Mouse (Mus musculus) macrophage (primary cell): ENCODE measurements around the gene Gm49380. TPM values are rescaled to one million over a fixed set of nuclear protein-coding genes. Genes with fewer than 3 reads are reported as not detected.

Experiments
- H3K27ac ChIP-seq: fragments of 350-480 bp; formaldehyde crosslinking; 2 replicates; pipeline ENCODE4 v1.9.0; 2021
- H3K36me3 ChIP-seq: fragments of 350-480 bp; formaldehyde crosslinking; 2 replicates; pipeline ENCODE4 v1.9.0; 2021; ENCODE audit errors: inconsistent target
- H3K4me3 ChIP-seq: fragments of 350-480 bp; formaldehyde crosslinking; 2 replicates; pipeline ENCODE4 v1.9.0; 2021; ENCODE audit errors: inconsistent target
- H3K79me2 ChIP-seq: fragments of 350-480 bp; formaldehyde crosslinking; 2 replicates; pipeline ENCODE4 v1.9.0; 2021; ENCODE audit errors: inconsistent target
- WGBS: methylation state at CpG from one replicate; pipeline ENCODE4 v1.1.7; 2026; ENCODE audit warnings: inconsistent platforms; ENCODE audit not compliant: missing documents; 5-methylcytosine and 5-hydroxymethylcytosine counted together
- polyA plus RNA-seq: library from polyadenylated mRNA; stranded (reverse); fragments of 250-400 nt; gene quantifications from 3 replicates; pipeline ENCODE4 v1.2.4, GENCODE M21; 2018; ENCODE audit warnings: inconsistent platforms

Gene Gm49380
- polyA plus RNA-seq, 1 experiment from 2014 or later: 0.06 TPM

DNA sequence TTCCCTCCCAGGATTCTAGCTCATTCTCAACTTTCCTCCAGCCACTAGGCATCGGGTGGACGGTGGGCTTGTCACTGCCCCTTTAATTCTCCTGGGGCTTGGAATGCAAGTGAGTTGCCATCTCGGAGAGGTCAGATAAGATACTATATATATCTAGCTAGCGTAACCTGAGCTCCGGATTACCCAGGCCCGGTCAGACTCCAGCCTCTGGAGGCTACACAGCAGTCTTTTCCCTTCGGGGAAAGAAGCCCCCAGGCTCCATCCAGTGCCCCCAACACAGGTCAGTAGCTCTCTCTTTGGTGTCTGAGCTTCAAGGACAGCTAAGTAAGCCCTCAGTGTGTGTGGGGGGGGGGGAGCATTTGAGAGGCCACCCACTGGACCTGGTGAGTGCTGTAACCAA lies 44.0 kb downstream of the Gm49380 start:
- H3K27ac ChIP-seq: no peak overlapping the region
- no peak overlapping the region for H3K4me3 ChIP-seq
- WGBS: 72% methylated on average over 7 of the region's 7 CpGs
- no peaks in the 10 kb centered on the region for H3K36me3 ChIP-seq
- H3K79me2 ChIP-seq: no peaks in the 10 kb centered on the region

DNA sequence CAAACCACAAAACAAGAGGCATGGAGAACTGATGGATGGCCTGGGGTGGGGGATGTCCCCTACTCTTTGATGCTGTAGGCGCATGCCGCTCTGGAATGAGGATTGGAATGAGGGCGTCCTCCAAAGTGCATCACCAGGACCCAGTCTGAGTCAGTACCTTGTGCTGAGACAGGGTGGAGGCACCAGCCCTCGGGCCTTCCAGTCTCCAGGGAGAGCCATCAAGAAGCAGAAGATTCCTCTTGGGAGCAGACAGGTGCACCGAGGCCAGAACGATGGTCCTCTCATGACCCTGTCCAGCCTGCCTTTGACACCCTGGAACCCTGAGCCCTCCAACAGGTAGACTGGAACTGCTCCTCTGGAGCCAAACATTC lies 45.4 kb downstream of the Gm49380 start:
- H3K79me2 ChIP-seq: no peaks in the 10 kb centered on the region
- 92% methylated on average over 6 of the region's 6 CpGs for WGBS
- H3K27ac ChIP-seq: no peak overlapping the region
- H3K4me3 ChIP-seq: no peak overlapping the region
- H3K36me3 ChIP-seq: no peaks in the 10 kb centered on the region

DNA sequence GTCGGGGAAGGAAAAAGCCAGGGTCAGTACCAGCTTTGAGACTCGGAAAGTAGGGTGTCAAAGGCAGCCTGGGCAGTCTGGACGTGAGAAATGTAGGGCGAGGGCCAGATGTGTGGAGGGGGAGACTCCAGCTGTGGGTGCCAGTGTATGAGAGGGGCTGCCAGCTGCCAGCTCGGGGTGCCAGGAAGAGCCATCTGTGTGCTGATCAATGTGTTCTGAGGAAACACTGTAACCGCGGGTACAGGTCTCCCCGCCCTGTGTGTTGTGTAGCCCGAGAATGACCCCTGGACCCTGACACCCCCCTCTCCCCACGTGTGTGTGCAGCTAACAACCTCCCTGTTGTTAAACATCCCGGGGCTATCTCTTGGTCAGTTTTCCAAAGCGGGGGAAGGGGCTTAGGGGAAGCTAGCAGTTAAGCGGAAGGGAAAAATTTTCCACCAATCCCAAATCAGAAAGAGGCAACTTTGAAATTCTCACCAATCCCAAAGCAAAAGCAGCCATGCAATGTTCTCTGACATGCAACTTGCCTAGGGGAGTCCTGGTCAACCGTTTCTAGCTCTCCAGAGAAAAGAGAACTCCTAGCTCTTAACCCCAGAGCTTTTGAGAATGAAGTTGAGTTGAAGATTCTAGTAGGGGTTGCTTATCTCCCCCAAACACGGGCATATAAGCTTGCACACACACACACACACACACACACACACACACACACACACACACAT lies 45.9 kb downstream of the Gm49380 start:
- H3K36me3 ChIP-seq: no peaks in the 10 kb centered on the region
- H3K4me3 ChIP-seq: no peak overlapping the region
- WGBS: 14% methylated on average over 15 of the region's 15 CpGs
- H3K79me2 ChIP-seq: no peaks in the 10 kb centered on the region
- no peak overlapping the region for H3K27ac ChIP-seq

DNA sequence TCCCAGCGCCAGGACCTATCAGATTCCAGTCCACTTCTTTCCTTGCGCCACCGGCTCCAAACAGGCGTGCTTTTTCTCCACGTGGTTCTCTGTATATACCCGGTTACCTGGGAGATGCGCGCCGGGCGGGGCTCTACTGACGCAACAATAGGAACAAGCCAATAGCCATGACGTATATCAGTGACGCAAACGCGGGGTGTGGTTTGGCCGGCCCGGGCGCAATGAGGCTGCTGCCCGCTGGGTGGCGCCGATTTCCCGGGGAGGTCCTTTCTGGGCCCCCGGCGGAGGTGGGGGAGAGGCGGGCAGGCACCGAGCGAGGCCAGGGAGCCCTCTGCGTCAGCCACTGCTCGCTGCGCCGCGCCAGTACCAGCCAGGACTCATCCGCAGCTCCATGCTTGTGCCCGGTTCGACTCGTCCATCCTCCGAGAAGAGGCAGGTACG lies 46.5 kb downstream of the Gm49380 start, which contains the start of gene Usp2:
TSS of gene Usp2 (plus strand) at position 237 of the 441 bp plus-strand sequence.
- WGBS: 1% methylated on average over 38 of the region's 38 CpGs
- no peaks in the 10 kb centered on the region for H3K36me3 ChIP-seq
- H3K4me3 ChIP-seq: no peak within 1 kb of the TSS
- no peak within 1 kb of the TSS for H3K27ac ChIP-seq
- no peaks in the 10 kb centered on the region for H3K79me2 ChIP-seq

DNA sequence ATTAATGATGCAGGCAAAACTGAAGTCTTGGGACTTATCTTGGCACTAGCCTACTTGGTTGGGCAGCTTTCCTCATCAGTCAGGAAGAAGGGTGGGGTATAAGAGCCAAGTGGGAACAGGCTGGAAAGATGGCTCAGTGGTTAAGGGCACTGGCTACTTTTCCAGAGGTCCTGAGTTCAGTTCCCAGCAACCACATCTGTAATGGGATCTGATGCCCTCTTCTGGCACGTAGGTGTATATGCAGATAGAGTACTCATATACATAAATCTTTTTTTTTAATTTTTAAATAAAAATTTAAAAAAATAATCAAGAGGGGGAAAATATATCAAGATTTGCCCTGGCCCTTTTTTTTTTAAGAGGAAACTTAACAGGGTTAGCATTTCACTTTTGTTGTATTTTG lies 48.1 kb downstream of the Gm49380 start:
- H3K4me3 ChIP-seq: no peak overlapping the region
- WGBS: 43% methylated on average over 1 of the region's 1 CpGs
- H3K36me3 ChIP-seq: no peaks in the 10 kb centered on the region
- no peaks in the 10 kb centered on the region for H3K79me2 ChIP-seq
- no peak overlapping the region for H3K27ac ChIP-seq

DNA sequence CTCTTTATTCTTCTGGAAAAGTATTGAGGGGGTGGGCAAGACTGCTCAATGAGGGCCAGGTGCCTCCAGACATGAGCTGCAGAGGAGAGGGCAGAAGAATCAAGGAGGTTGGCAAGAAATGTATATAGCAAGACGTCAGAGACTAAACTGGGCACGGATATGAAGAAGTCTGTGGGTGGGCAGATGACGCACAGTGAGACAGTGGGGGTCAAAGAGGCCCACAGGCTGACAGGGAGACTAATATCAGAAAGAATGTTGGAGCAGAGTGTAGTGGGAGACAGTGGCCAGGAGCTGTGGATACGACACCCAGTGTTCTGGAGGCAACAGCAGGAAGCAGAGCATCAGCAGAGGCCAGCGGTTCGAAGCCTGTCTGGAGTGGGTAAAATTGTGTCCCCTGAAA lies 54.7 kb downstream of the Gm49380 start:
- WGBS: 78% methylated on average over 6 of the region's 6 CpGs
- H3K79me2 ChIP-seq: no peaks in the 10 kb centered on the region
- H3K36me3 ChIP-seq: no peaks in the 10 kb centered on the region
- H3K4me3 ChIP-seq: no peak overlapping the region
- H3K27ac ChIP-seq: no peak overlapping the region

DNA sequence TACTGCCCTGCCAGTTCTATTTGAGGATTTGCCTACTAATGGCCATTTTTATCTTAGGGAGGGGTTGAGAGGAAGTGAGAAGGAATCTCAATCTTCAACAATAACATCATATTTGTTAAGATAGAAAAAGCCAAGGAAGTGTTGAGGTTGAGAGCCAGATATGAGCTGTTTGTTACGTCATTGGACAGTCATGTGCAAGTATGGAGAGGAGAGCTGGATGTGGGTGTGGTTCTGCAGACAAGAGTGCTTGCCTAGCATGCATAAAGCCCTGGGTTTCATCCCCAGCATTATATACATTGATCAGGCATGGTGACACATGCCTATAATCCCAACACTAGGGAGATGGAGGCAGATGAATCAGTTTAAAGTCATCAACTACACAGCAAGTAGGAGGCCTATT lies 59.4 kb downstream of the Gm49380 start:
- Histone ChIP-seq H3K79me2 (no peaks in the 10 kb centered on the region), H3K36me3 (no peaks in the 10 kb centered on the region), H3K27ac (no peak overlapping the region), H3K4me3 (no peak overlapping the region)
- WGBS: 82% methylated on average over 1 of the region's 1 CpGs

DNA sequence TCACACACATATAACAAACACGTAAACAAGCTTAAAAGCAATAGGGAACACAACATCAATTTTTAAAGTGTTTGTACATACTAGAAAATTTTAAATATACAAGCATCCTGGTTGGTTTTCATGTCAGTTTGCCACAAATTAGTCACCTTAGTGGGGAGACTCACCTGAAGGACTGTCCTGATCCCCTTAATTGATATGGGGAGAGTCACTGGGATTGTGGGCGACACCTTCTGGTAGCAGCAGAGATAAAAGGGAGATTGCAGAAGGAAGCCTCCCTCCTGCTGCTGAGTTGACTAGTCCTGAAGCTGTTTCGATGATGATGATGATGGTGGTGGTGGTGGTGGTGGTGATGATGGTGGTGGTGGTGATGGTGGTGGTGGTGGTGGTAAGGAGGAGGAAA lies 60.4 kb downstream of the Gm49380 start:
- WGBS: 85% methylated on average over 3 of the region's 3 CpGs
- Histone ChIP-seq H3K4me3 (no peak overlapping the region), H3K27ac (no peak overlapping the region), H3K36me3 (no peaks in the 10 kb centered on the region), H3K79me2 (no peaks in the 10 kb centered on the region)

DNA sequence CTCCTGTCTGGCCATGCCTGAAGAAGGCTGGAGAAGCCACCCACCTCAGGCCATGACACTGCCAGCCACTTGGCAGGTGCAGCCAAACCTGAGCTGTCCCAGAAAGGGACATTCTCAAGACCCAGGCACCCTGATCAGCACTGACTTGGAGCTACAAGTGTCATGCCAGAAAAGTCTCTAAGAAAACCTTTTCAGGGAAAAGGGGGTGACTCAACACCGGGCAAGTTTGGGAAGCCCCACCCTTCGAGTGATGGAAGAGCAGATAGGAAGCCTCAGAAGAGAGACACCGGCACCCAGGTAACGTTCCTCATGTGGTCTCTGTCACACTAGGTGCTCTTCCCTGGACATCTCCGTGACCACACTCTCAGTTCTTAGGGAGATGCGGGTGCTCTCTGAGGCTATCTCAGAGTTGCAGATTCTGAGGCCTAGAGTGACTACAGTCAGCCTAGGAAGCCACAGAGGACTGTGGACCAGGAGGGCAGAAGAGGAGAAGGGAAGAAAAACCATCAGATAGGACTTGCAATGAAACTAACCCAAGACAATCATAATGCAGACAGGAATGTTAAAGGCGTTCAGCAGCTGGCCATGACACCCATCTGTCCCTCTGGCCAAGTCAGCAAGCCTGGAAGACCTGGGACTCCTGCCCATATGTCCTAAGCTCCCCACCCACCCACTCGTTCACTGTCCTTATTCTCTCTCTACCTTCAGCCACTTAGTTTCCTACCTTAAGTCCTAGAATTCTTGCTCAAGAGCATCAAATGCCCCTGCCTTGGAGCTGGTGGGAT lies 63.7 kb downstream of the Gm49380 start:
- WGBS: 94% methylated on average over 8 of the region's 8 CpGs
- Histone ChIP-seq H3K27ac (no peak overlapping the region), H3K36me3 (no peaks in the 10 kb centered on the region)

DNA sequence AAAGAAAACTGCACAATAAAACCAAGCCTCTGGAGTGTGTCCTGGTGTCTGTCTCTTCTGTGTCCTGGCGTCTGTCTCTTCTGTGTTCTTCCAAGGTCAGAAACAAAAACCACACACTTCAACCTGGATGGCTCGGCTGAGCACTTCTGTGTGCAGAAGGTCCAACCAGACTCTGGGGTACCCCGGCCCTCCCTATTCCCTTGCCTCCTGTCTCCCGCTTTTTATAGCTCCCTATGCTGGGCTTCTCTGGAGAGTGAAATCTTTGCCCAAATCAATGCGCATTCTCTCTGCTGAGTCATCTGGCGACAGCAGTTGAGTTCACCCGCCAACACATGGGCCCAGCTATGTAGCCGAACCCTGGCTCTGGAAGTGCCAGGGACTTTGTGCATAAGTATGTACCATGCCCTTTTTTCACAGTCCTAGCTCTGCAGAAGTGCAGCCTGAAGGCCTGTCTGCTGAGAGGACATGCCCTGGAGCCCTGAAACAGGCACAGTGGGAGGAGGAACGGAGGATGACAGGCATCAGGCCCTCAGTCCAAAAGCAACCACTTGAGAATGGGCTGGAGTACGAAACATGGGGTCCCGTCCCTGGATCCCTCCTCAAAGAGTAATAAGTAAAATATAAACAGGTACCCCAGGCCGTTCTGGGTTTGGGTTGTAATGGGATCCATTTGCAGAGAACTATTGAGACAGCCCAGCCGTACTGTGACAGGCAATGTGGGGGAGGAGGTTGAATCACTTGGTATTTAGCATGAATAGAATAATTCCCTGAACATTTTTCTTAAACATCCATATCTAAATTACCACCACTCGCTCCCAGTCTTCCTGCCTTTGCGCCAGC lies 64.5 kb downstream of the Gm49380 start:
- no peak overlapping the region for H3K27ac ChIP-seq
- H3K79me2 ChIP-seq: no peaks in the 10 kb centered on the region
- no peak overlapping the region for H3K4me3 ChIP-seq
- H3K36me3 ChIP-seq: no peaks in the 10 kb centered on the region
- WGBS: 88% methylated on average over 15 of the region's 15 CpGs

More for the DNA sequence above, 63.7 kb downstream of the Gm49380 start:
- no peaks in the 10 kb centered on the region for H3K79me2 ChIP-seq
- H3K4me3 ChIP-seq: no peak overlapping the region

DNA sequence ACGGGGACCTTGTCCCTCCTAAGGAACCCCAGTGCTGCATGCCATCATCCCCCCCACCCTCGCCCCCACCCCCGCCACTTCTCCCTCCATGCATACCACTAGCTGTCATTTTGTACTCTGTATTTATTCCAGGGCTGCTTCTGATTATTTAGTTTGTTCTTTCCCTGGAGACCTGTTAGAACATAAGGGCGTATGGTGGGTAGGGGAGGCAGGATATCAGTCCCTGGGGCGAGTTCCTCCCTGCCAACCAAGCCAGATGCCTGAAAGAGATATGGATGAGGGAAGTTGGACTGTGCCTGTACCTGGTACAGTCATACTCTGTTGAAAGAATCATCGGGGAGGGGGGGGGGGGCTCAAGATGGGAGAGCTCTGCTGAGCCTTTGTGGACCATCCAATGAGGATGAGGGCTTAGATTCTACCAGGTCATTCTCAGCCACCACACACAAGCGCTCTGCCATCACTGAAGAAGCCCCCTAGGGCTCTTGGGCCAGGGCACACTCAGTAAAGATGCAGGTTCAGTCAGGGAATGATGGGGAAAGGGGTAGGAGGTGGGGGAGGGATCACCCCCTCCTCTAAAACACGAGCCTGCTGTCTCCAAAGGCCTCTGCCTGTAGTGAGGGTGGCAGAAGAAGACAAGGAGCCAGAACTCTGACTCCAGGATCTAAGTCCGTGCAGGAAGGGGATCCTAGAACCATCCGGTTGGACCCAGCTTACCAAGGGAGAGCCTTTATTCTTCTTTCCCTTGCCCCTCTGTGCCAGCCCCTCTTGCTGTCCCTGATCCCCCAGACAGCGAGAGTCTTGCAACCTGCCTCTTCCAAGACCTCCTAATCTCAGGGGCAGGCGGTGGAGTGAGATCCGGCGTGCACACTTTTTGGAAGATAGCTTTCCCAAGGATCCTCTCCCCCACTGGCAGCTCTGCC lies 65.5 kb downstream of the Gm49380 start:
- 55% methylated on average over 14 of the region's 14 CpGs for WGBS
- H3K4me3 ChIP-seq: no peak overlapping the region
- H3K36me3 ChIP-seq: no peaks in the 10 kb centered on the region
- no peak overlapping the region for H3K27ac ChIP-seq
- H3K79me2 ChIP-seq: no peaks in the 10 kb centered on the region

DNA sequence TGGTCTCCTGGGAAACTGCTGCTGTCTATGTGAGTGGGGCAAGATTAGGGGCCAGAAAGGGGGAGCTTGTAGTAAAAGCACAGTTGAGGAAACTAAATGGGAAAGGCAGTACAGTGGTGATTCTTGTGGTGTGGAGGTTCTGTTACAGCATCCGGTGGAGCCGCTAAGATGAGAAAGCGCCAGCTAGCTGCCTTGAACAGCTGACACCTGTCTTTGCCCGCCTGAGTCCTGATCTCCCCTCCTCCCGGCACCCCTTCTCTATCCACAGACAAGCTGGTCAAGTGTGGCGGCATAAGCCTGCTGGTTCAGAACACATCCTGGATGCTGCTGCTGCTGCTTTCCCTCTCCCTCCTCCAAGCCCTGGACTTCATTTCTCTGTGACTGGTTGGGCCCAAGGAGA lies 66.2 kb downstream of the Gm49380 start:
- Histone ChIP-seq H3K27ac (no peak overlapping the region), H3K36me3 (no peaks in the 10 kb centered on the region), H3K79me2 (no peaks in the 10 kb centered on the region), H3K4me3 (no peak overlapping the region)
- WGBS: 8% methylated on average over 6 of the region's 6 CpGs

DNA sequence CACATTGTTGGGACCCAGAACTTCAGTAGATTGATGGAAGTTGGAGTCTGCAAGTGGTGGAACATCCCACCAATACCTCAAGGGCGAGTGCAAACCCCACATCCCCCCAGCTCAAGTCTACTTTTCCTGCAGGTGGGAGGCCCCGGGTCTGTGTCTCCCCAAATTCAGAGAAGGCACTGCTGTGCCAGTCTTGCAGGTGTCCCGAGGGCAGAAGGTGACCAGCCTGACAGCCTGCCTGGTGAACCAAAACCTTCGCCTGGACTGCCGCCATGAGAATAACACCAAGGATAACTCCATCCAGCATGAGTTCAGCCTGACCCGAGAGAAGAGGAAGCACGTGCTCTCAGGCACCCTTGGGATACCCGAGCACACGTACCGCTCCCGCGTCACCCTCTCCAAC lies 66.9 kb downstream of the Gm49380 start:
- H3K79me2 ChIP-seq: no peaks in the 10 kb centered on the region
- H3K27ac ChIP-seq: no peak overlapping the region
- 64% methylated on average over 12 of the region's 12 CpGs for WGBS
- no peaks in the 10 kb centered on the region for H3K36me3 ChIP-seq
- H3K4me3 ChIP-seq: no peak overlapping the region

DNA sequence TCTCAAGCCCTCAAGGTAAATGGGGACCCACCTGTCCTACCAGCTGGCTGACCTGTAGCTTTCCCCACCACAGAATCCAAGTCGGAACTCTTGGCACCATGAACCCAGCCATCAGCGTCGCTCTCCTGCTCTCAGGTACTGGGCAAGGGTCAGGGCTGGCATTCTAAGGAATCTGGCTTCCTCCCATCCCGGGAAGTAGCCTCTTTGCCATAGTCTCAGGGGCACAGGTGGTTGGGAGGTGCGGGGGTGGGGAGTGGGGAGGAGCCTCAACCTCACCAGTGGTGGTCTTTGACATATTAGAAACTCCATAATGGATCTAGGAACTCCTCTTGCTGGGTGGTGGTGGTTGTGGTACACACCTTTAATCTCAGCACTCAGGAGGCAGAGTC lies 67.4 kb downstream of the Gm49380 start:
- H3K27ac ChIP-seq: no peak overlapping the region
- 92% methylated on average over 5 of the region's 5 CpGs for WGBS
- no peaks in the 10 kb centered on the region for H3K79me2 ChIP-seq
- H3K36me3 ChIP-seq: no peaks in the 10 kb centered on the region
- no peak overlapping the region for H3K4me3 ChIP-seq
